Mouse (Mus musculus) embryonic facial prominence, embryonic 11.5 days (tissue): ENCODE results near the gene Zfp524. TPM values are rescaled to one million over a fixed set of nuclear protein-coding genes. Genes with fewer than 3 reads are reported as not detected.
A peak's percentile ranks its signal among the peaks of the same experiment; 100 is the strongest.

Experiments used
- ATAC-seq: fragments of 200-750 bp; cut with Nextera tagmentation; replicated peaks from 2 replicates; pipeline ENCODE4 v1.8.0; 2017; ENCODE audit warnings: low read depth; ENCODE audit not compliant: insufficient number of reproducible peaks, low FRiP score, low TSS enrichment
- DNase-seq: peaks from one replicate; pipeline ENCODE4 v3.0.0-alpha.2; 2015; ENCODE audit warnings: low spot score
- H3K27ac ChIP-seq: fragments of 300-500 bp; sonication (generic); replicated peaks from 2 replicates; pipeline ENCODE4 v1.5.1; 2014; ENCODE audit warnings: mild to moderate bottlenecking, low read depth, low read length, control low read depth
- H3K27me3 ChIP-seq: fragments of 300-500 bp; sonication (generic); 2 replicates; pipeline ENCODE4 v1.6.1; 2014; ENCODE audit warnings: mild to moderate bottlenecking, low read length, moderate library complexity, mixed read lengths; ENCODE audit not compliant: control insufficient read depth, insufficient read depth
- H3K36me3 ChIP-seq: fragments of 300-500 bp; sonication (generic); replicated peaks from 2 replicates; pipeline ENCODE4 v1.6.1; 2014; ENCODE audit warnings: low read depth, mild to moderate bottlenecking, low read length, moderate library complexity, mixed read lengths; ENCODE audit not compliant: control insufficient read depth, insufficient read depth
- H3K4me1 ChIP-seq: fragments of 300-500 bp; sonication (generic); 2 replicates; pipeline ENCODE4 v1.6.1; 2014; ENCODE audit warnings: low read length, mixed read lengths; ENCODE audit not compliant: control insufficient read depth, insufficient read depth
- H3K4me2 ChIP-seq: fragments of 300-500 bp; sonication (generic); 2 replicates; pipeline ENCODE4 v1.6.1; 2014; ENCODE audit warnings: low read depth, mild to moderate bottlenecking, control low read depth, low read length, moderate library complexity
- H3K4me3 ChIP-seq: fragments of 300-500 bp; sonication (generic); 2 replicates; pipeline ENCODE4 v1.5.1; 2014; ENCODE audit warnings: low read depth, low read length, control low read depth
- H3K9ac ChIP-seq: fragments of 300-500 bp; sonication (generic); replicated peaks from 2 replicates; pipeline ENCODE4 v1.6.1; 2014; ENCODE audit warnings: mild to moderate bottlenecking, control low read depth, low read length
- H3K9me3 ChIP-seq: fragments of 300-500 bp; sonication (generic); replicated peaks from 2 replicates; pipeline ENCODE4 v1.6.1; 2016; ENCODE audit warnings: mild to moderate bottlenecking, low read length, inconsistent platforms, mixed read lengths; ENCODE audit not compliant: control insufficient read depth
- WGBS: fragments of 180-500 bp; shearing (Covaris S2); extraction: QIAGEN DNeasy Blood & Tissue Kit; methylation state at CpG from one replicate; pipeline ENCODE4 v1.1.7; 2014; 5-methylcytosine and 5-hydroxymethylcytosine counted together
- polyA plus RNA-seq: library from polyadenylated mRNA; unstranded; fragments of >200 nt; fragmentation: Nextera tagmentation; extraction: Ambion mirVana; gene quantifications from 2 replicates; pipeline ENCODE4 v1.2.1, GENCODE M21; 2014

The Zfp524 gene
- polyA plus RNA-seq, 1 experiment from 2014 or later = 7.5 TPM

DNA sequence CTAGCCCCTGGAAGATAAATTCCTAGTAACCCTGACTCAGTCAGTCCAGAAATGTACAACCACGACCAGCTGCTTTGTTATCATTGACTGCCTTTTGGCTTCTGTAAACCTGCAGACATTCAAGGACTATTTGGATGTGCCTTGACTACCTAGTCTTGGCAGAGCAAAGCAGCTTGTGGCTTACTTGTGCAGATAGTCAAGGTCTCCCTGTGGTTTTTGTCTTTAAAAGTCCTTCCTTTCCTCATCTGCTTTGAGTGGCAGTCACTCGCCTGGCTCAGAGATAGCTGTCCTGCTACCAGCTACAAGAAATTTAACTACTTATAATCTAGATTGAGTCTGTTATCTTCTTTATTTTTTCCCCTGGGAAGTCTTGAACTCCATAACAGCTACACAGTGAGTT is 30.8 kb downstream of the Zfp524 start:
- no peak overlapping the region for H3K4me3 ChIP-seq
- H3K27me3 ChIP-seq = no peaks in the 10 kb centered on the region
- H3K27ac ChIP-seq = no peak overlapping the region
- ATAC-seq (no peak), DNase-seq (no peak)
- H3K9ac ChIP-seq = no peak overlapping the region
- no peaks in the 10 kb centered on the region for H3K4me1 ChIP-seq
- H3K4me2 ChIP-seq = no peak overlapping the region
- no peaks in the 10 kb centered on the region for H3K36me3 ChIP-seq
- WGBS = 78% methylated on average over 2 of the region's 2 CpGs
- H3K9me3 ChIP-seq = no peaks in the 10 kb centered on the region

DNA sequence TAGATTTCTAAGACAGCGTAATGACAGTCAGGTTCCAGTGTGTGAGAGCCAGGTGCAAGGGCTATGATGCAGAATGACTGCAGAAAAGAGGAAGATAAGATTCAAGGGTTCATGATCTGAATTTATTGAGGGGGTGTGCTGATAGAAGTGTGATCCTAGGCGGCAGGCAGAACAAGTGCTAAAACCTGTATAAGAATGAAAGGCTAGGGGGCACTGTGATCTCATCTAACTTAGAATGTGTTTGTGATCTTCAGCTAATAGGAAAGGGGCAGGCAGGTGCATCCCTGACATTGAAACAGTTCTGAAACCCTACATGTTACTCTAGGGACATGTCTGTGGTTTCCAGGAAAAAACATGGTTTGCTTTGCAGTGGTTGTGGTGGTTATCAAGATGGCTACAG is 31.9 kb downstream of the Zfp524 start:
- WGBS = 66% methylated on average over 2 of the region's 2 CpGs

DNA sequence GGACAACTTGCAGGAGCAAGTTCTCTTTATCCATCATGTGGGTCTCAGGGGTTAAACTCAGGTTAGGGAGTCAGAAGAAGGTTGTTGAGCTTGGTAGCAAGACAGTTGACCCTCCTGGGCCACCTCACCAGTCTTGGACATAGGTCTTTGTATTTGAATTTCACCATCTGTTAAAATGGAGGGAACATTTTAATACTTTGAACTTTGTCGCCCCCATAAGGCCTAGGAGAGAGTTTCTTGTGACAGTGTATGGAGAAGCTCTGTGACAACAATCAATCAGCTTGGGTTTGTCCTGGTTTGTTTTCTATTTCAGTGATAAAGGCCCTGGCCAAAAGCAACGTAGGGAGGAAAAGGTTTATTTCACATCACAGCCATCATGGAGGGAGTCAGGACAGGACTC is 33.1 kb downstream of the Zfp524 start:
- no peak overlapping the region for H3K27ac ChIP-seq

More for the DNA sequence above, 31.9 kb downstream of the Zfp524 start:
- no peak overlapping the region for H3K27ac ChIP-seq
- no peaks in the 10 kb centered on the region for H3K9me3 ChIP-seq
- no peak overlapping the region for H3K9ac ChIP-seq
- ATAC-seq (no peak), DNase-seq (no peak)
- H3K36me3 ChIP-seq = no peaks in the 10 kb centered on the region
- H3K4me1 ChIP-seq = no peaks in the 10 kb centered on the region
- no peak overlapping the region for H3K4me3 ChIP-seq
- no peak overlapping the region for H3K4me2 ChIP-seq
- H3K27me3 ChIP-seq = no peaks in the 10 kb centered on the region

DNA sequence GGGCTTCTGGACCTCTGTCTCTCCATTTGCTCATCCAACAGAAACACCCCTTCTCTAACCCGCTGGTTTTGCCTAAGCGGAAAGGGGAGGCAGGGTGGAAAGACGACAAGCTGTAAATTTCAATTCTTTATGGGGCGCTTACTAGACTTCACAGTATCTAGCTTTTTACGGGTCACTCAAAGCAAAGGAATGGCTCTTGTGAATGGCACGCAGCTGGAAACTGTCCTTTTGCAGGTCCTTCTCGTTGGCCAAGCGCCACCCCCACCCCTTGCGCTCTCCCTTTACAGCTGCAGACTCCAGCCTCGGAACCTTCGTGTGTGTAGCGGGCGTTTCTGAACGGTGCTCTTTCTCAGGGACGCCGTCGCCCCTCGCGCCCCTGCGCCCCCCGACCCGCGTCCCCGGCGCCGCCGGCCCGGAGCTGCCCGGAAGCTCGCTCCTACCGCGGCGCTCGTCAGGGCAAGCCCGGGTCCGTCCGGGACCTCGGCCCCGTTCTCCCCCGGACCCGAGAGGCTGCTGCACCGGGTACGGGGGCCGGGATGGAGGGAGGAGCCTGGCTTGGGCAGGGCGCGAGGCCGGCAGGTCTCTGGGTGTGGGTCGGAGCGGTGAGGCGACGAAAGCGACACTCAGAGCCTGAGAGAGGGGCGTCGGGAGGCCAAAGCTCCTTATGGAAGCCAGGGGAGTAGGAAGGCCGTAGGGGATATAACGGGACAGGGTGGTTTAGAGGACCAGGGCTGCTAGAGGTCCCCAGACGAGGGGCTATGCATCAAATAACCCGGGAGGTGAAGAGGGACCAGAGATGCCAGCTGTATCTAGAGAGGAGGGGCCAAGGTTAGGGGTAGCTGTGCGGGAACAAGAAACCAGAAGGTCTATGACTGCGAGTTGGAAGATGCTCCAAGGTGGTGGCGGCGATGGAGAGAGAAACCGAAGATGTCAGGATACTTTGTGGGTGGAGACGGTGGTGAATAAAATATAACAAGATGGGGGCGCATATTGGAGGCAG is 37.3 kb downstream of the Zfp524 start, which contains the start of gene Zfp580:
Gene Zfp580 (plus strand): TSS at position 346 of the 1,000 bp plus-strand sequence.
- Histone ChIP-seq H3K27ac (no peak within 1 kb of the TSS; the same call in 1 of the 2 replicates), H3K9ac (peak within 1 kb of the TSS; percentile 82), H3K27me3 (peaks cover 43% of the 10 kb centered on the region), H3K4me2 (peak within 1 kb of the TSS; percentile 77), H3K4me3 (peak within 1 kb of the TSS; percentile 67), H3K36me3 (no peaks in the 10 kb centered on the region), H3K9me3 (no peaks in the 10 kb centered on the region), H3K4me1 (peaks cover 8% of the 10 kb centered on the region)
- under 1% methylated on average over 62 of the region's 65 CpGs for WGBS
- peak; percentile 83 for DNase-seq
- peak; percentile 77 for ATAC-seq

More for the DNA sequence above, 33.1 kb downstream of the Zfp524 start:
- Histone ChIP-seq H3K9me3 (no peaks in the 10 kb centered on the region), H3K9ac (no peak overlapping the region), H3K27me3 (peaks cover 3% of the 10 kb centered on the region), H3K36me3 (no peaks in the 10 kb centered on the region), H3K4me1 (no peaks in the 10 kb centered on the region), H3K4me3 (no peak overlapping the region), H3K4me2 (no peak overlapping the region)
- DNase-seq (peak; percentile 30), ATAC-seq (no peak)
- 31% methylated on average over 2 of the region's 2 CpGs for WGBS

DNA sequence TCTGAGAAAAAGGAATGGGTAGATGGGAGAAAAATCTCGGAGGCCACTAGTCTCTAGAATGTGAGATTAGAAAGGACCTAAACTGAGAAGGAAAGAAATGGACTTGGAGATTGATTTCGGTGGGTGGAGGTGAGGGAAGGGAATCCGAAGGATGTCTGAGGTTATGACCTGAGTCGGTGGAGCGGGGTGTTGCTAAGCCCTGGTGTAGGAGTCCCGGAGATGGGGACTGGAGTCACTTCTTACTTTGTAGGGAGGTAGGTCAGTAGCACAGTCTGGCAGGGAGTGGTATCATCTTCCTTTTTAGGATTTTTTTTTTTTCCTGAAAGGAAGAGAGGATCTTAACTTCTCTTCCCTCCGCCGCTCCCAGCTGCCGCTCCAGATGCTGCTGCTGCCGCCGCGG is 38.2 kb downstream of the Zfp524 start:
- 6% methylated on average over 12 of the region's 12 CpGs for WGBS

DNA sequence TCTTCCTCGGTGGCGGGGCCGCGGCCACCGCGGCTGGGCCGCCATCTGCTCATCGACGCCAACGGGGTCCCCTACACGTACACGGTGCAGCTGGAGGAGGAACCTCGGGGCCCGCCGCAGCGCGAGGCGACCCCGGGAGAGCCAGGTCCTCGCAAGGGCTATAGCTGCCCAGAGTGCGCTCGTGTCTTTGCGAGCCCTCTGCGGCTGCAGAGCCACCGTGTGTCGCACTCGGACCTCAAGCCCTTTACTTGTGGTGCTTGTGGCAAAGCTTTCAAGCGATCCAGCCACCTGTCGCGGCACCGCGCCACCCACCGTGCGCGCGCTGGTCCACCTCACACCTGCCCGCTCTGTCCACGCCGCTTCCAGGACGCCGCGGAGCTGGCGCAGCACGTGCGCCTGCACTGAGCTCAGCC is 38.7 kb downstream of the Zfp524 start:
- Histone ChIP-seq H3K9ac (peak overlapping the region; percentile 46), H3K4me1 (peaks cover 8% of the 10 kb centered on the region), H3K9me3 (no peaks in the 10 kb centered on the region), H3K4me2 (peak overlapping the region; percentile 77), H3K36me3 (no peaks in the 10 kb centered on the region), H3K4me3 (peak overlapping the region; percentile 67), H3K27me3 (peaks cover 47% of the 10 kb centered on the region), H3K27ac (no peak overlapping the region)
- 3% methylated on average over 45 of the region's 45 CpGs for WGBS
- DNase-seq = no peak
- no peak for ATAC-seq

More for the DNA sequence above, 38.2 kb downstream of the Zfp524 start:
- Histone ChIP-seq H3K9me3 (no peaks in the 10 kb centered on the region), H3K4me3 (peak overlapping the region; percentile 67), H3K4me1 (peaks cover 8% of the 10 kb centered on the region), H3K9ac (peak overlapping the region; percentile 82), H3K27me3 (peaks cover 47% of the 10 kb centered on the region), H3K36me3 (no peaks in the 10 kb centered on the region), H3K27ac (no peak overlapping the region), H3K4me2 (peak overlapping the region; percentile 77)
- ATAC-seq = no peak
- peak; percentile 22 for DNase-seq

DNA sequence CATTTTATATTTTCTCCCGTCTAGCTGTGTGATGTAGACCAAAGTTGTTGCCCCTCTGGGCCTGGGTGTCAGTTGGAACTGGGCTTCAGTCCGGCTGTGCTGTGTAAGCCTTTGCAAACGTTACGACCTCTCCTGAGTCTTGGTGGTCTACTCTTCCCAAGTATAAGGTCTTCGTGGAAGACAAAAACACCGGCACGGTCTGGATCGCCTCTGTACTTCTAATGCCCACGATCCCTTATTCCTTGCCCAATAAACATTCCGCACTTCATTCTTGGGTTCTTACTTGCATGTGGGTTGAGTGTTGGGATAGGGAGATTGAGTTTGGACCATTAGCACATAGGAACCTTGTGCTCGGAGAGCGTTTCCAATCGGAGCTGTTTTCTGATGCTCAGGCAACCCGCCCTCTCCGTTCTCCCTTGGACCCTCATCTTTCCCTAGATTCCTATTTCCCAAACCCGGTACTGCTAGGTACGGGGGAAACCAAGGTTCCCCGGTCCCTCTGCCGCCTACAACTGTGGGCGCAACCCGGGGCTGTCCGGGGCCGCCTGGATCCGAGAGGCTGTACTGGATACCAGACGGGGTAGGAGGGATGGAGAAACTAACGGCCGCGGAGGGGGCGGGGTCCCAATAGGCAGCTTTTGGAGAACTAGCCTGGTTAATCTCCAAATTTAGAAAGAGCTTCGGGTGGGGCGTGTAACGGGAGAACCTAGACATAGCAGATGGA is 39.4 kb downstream of the Zfp524 start:
- Histone ChIP-seq H3K4me1 (peaks cover 8% of the 10 kb centered on the region), H3K4me3 (peak overlapping the region; percentile 67), H3K4me2 (peak overlapping the region; percentile 77), H3K36me3 (no peaks in the 10 kb centered on the region), H3K27me3 (peaks cover 47% of the 10 kb centered on the region), H3K9ac (no peak overlapping the region; the same call in 1 of the 2 replicates), H3K9me3 (no peaks in the 10 kb centered on the region), H3K27ac (no peak overlapping the region)
- ATAC-seq (no peak), DNase-seq (peak; percentile 35)
- 7% methylated on average over 32 of the region's 32 CpGs for WGBS
